Mouse (Mus musculus) liver, embryonic 14.5 days (tissue): Measurements from ENCODE around the gene Gpr179.

Experiments
- CTCF ChIP-seq: IDR thresholded peaks from 2 replicates; pipeline ENCODE4 v1.5.1; 2016; ENCODE audit warnings: antibody characterized with exemption, low read depth, control low read depth
- EP300 ChIP-seq: IDR thresholded peaks from 2 replicates; pipeline ENCODE4 v1.6.1; 2016; ENCODE audit warnings: antibody characterized with exemption, low read depth

DNA sequence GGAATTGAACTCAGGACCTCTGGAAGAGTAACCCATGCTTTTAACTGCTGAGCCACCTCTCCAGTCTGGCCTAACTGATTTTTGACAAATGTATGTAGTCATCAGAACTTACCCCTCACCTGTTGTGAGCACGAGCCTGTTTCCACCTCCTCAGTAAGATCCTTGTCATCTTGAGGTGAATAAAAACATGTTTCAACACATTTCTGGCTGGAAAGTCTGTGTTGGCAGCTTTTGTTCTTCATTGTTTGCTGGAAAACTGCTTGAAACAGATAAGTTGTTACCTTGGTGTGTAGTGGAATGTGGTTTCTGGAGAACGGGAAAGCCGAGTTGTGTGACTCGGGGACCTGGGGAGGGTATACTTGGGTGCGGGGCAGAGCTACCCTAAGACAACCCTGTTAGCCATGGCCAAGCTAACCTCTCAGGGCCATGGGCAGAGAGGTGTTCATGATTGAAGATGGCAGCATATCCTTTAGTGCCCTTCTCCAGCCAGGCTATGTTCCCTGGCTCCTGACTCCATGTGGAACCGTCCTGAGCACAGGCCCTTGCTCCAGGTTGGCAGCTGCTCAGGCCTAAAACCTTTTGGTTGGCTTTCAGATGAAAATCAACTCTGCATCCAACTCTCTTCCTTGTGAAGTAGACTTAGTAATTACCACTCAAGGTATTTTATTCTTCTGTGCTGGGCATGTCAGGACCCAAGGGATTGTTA is 20.4 kb upstream of the Gpr179 start:
- TF ChIP-seq CTCF (no peak), EP300 (no peak)
